Mouse (Mus musculus) liver, embryonic 14.5 days (tissue): ENCODE results near the gene Eapp.
A peak's percentile ranks its signal among the peaks of the same experiment; 100 is the strongest.

ENCODE experiments used
- CTCF ChIP-seq: IDR thresholded peaks from 2 replicates; pipeline ENCODE4 v1.5.1; 2016; ENCODE audit warnings: antibody characterized with exemption, low read depth, control low read depth
- EP300 ChIP-seq: IDR thresholded peaks from 2 replicates; pipeline ENCODE4 v1.6.1; 2016; ENCODE audit warnings: antibody characterized with exemption, low read depth

DNA sequence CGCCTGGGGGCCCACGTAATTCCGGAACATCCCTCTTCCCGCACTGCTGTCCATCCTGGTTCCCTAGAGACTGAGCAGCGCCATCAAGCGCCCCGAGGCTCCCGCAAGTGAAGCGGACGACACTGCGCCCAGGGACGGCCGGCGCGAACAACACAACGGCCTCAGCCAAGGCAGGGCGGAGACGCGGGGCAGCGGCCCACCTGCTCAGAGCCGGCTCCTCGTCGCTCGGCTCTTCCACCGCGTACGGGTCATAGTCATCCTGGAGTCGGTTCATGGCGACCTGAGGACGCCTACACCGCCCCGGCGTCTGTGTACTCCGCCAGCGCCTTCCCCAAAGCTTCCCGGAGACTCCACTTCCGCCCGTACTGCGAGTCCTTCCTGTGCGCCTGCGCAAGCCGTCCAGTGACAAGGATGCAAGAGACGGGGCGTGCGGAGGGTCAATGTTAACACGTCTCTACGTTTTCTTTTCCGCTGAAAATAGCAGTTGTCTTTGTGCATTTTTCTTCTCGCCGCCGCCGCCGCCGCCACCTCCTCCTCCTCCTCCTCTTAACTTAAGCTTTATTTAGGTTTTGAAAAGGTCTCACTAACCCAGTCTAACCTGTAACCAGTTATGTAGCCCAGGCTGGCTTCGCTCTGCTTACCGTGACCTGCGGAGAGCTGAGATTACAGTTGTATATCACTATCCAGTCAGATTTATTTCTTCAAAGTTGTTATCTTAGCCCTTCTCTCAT, at the start of gene Eapp:
- TF ChIP-seq CTCF (peak; percentile 52), EP300 (no peak)
